ENCODE assay signal across 7 mouse cellular contexts in genomic region chr15:41155169-41155638, GRCm38 (mm10).
DNase-seq lines count a peak whose midpoint lies in the region; ATAC-seq lines count a peak whose summit lies in the region.

No protein-coding gene starts in this region.

- H3K9ac ChIP-seq in embryonic facial prominence, embryonic 14.5 days (ENCODE audit: low read depth, low read length), result peak overlapping the region; percentile 51
- H3K9ac ChIP-seq in hindbrain, embryonic 14.5 days, result peak overlapping the region; percentile 44
- no peak overlapping the region for H3K9ac ChIP-seq in liver, embryonic 11.5 days (ENCODE audit: low read depth, low read length)

- H3K36me3 ChIP-seq in embryonic facial prominence, embryonic 14.5 days (ENCODE audit: control insufficient read depth, insufficient read depth, low read length), result no peaks in the 10 kb centered on the region
- no peaks in the 10 kb centered on the region for H3K36me3 ChIP-seq in hindbrain, embryonic 14.5 days (replicated peaks; ENCODE audit: control insufficient read depth, insufficient read depth)
- no peaks in the 10 kb centered on the region for H3K36me3 ChIP-seq in liver, embryonic 11.5 days (ENCODE audit: control insufficient read depth, insufficient read depth, low read length)

- H3K4me2 ChIP-seq in embryonic facial prominence, embryonic 14.5 days (ENCODE audit: low read depth, low read length), result peak overlapping the region; percentile 60
- H3K4me2 ChIP-seq in hindbrain, embryonic 14.5 days (replicated peaks), result peak overlapping the region; percentile 61
- H3K4me2 ChIP-seq in liver, embryonic 11.5 days, result peak overlapping the region; percentile 57

- H3K27me3 ChIP-seq in embryonic facial prominence, embryonic 14.5 days (replicated peaks; ENCODE audit: control insufficient read depth, insufficient read depth, low read length), result no peaks in the 10 kb centered on the region
- no peaks in the 10 kb centered on the region for H3K27me3 ChIP-seq in hindbrain, embryonic 14.5 days (ENCODE audit: control insufficient read depth, insufficient read depth, low read length)
- H3K27me3 ChIP-seq in liver, embryonic 11.5 days (replicated peaks; ENCODE audit: control insufficient read depth, insufficient read depth, low read length), result no peaks in the 10 kb centered on the region

- H3K9me3 ChIP-seq in embryonic facial prominence, embryonic 14.5 days (ENCODE audit: control insufficient read depth, low read length), result no peaks in the 10 kb centered on the region
- no peaks in the 10 kb centered on the region for H3K9me3 ChIP-seq in hindbrain, embryonic 14.5 days (ENCODE audit: control insufficient read depth, low read length)
- H3K9me3 ChIP-seq in liver, embryonic 11.5 days (ENCODE audit: control insufficient read depth, low read length), result no peaks in the 10 kb centered on the region

- 4% methylated on average over 16 of the region's 16 CpGs for WGBS in embryonic facial prominence, embryonic 14.5 days
- 5% methylated on average over 16 of the region's 16 CpGs for WGBS in hindbrain, embryonic 14.5 days
- WGBS in liver, embryonic 11.5 days, result 17% methylated on average over 16 of the region's 16 CpGs

- ATAC-seq in embryonic facial prominence, embryonic 14.5 days (ENCODE audit: low read depth), result peak; percentile 84
- peak; percentile 78; the same call in 1 of the 2 replicates for ATAC-seq in hindbrain, embryonic 14.5 days (ENCODE audit: low FRiP score)
- no peak for ATAC-seq in liver, embryonic 11.5 days (replicated peaks; ENCODE audit: low FRiP score)

- H3K4me1 ChIP-seq in embryonic facial prominence, embryonic 14.5 days (ENCODE audit: control insufficient read depth, insufficient read depth, low read length), result peaks cover 14% of the 10 kb centered on the region
- peaks cover 10% of the 10 kb centered on the region for H3K4me1 ChIP-seq in hindbrain, embryonic 14.5 days (replicated peaks; ENCODE audit: control insufficient read depth, insufficient read depth, low read length)
- peaks cover 6% of the 10 kb centered on the region; the same call in 1 of the 2 replicates for H3K4me1 ChIP-seq in liver, embryonic 11.5 days (replicated peaks; ENCODE audit: control insufficient read depth, insufficient read depth, low read length)

- peak; percentile 26 to 34 for DNase-seq in right cerebral cortex, postnatal 10 days (ENCODE audit: low spot score in 2 of 2)
- no peak for DNase-seq in right cerebral cortex, postnatal 25 days
- DNase-seq in embryonic facial prominence, embryonic 14.5 days (ENCODE audit: low spot score), result peak; percentile 69
- DNase-seq in hindbrain, embryonic 14.5 days (ENCODE audit: low spot score), result peak; percentile 52
- no peak for DNase-seq in liver, embryonic 11.5 days (ENCODE audit: low spot score)
- peak; percentile 46 for DNase-seq in retina, embryonic 14.5 days (ENCODE audit: low spot score)
- DNase-seq in thymus, postnatal 0 days (ENCODE audit: low spot score), result no peak

- 0 out of 2 replicates have a peak overlapping the region, but pooled peaks have one; percentile 21 for H3K27ac ChIP-seq in embryonic facial prominence, embryonic 14.5 days (replicated peaks; ENCODE audit: low read depth, low read length)
- peak overlapping the region; percentile 40 for H3K27ac ChIP-seq in hindbrain, embryonic 14.5 days
- no peak overlapping the region for H3K27ac ChIP-seq in liver, embryonic 11.5 days (ENCODE audit: low read depth, low read length)

- H3K4me3 ChIP-seq in embryonic facial prominence, embryonic 14.5 days (ENCODE audit: low read depth, low read length), result peak overlapping the region; percentile 25
- peak overlapping the region; percentile 18 for H3K4me3 ChIP-seq in hindbrain, embryonic 14.5 days (replicated peaks; ENCODE audit: low read length)
- H3K4me3 ChIP-seq in liver, embryonic 11.5 days (ENCODE audit: low read depth, low read length), result 0 out of 2 replicates have a peak overlapping the region, but pooled peaks have one; percentile 1

Comparison
In these comparisons a context has a peak if more than half of its experiments do, and no peak if none do; other contexts are left out.
1. DNase-seq: peak in right cerebral cortex, postnatal 10 days (2 of 2), embryonic facial prominence, embryonic 14.5 days (single experiment), hindbrain, embryonic 14.5 days (single experiment) and retina, embryonic 14.5 days (single experiment); none in right cerebral cortex, postnatal 25 days (single experiment), liver, embryonic 11.5 days (single experiment) and thymus, postnatal 0 days (single experiment).
2. Peak in every context shown above with its lines, with median percentiles within 50 percentile points of each other: H3K4me2 ChIP-seq and H3K4me3 ChIP-seq.